Mouse (Mus musculus): ENCODE data around the gene Abt1. TPM values are rescaled to one million over a fixed set of nuclear protein-coding genes. Genes with fewer than 3 reads are reported as not detected.

Gene Abt1
- 10 to 100 TPM; 10.4 to 11.1 TPM for polyA plus RNA-seq (2017; shearing (Covaris generic))

DNA sequence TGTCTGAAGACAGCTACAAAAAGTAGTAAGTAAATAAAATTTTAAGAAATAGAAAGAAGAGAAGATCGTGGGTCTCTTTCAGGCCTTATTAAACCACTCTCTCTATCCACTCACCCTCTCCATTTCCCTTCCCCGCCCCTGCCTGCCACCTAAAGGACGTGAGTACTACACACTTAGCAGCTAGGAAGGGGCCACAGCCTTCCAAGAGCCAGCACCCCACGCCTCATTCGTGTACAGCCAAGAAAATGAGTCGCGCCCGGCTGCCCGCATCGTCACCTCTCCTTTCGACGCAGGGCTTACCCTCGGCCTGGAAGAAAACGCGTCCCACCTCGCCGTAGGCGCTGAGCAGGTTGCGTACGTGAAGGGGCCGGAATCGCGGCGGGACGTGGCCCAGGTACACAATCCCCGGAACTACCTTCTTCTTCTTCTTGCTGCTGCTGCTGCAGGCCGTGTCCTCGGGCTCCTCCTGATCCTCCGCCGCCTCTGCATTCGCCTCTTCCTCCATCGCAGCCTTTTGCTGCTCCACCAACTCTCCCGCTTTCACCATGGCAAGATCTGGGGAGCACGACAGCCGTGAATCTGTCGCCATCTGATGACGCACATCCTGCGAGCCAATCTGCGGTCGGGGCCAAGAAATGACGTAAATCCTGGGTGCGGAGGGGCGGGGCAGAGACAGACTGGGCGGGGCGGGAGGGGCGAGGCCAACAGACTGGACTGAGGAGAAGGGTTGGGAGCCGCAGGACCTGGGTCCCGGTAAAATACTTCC is at the start of gene Abt1:
TSS of gene Abt1 (minus strand) at position 581 of the 766 bp plus-strand sequence.
- peak; percentile 49 for ATAC-seq

- no peak for ATAC-seq
Measured at GRCm38 (mm10) chr13:23466911-23467310, 43.2 kb upstream of the Abt1 start.

- ATAC-seq = no peak
Measured at GRCm38 (mm10) chr13:23466306-23466705, 42.6 kb upstream of the Abt1 start.

GRCm38 (mm10) chr13:23465600-23466109 is 42.0 kb upstream of the Abt1 start, which contains the start of gene Btn1a1:
TSS of gene Btn1a1 (minus strand) at chr13:23465901.
- ATAC-seq = peak; percentile 28

GRCm38 (mm10) chr13:23464841-23465366 is 41.2 kb upstream of the Abt1 start:
- no peak for ATAC-seq

GRCm38 (mm10) chr13:23464224-23464637 is 40.6 kb upstream of the Abt1 start:
- ATAC-seq = peak; percentile 50

GRCm38 (mm10) chr13:23463381-23464223 is 39.9 kb upstream of the Abt1 start:
- no peak for ATAC-seq

DNA sequence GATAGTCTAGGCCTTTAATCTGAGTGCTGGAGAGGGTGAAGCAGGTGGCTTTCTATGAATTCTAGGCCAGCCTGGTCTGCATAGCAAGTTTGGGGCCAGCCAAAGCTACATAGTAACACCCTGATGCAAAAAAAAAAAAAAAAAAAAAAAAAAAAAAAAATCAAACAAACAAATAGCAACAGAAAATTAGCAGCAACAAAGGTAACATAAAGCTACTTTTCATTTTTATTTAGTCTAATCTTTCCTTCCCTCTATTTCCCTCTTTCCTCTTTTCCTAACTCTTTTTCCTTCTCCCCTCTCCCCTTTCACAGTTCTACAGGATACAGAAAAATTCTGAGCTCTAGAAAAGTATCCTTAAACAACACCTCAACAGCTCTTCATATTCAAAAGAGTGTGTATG is 39.0 kb upstream of the Abt1 start:
- ATAC-seq = no peak

DNA sequence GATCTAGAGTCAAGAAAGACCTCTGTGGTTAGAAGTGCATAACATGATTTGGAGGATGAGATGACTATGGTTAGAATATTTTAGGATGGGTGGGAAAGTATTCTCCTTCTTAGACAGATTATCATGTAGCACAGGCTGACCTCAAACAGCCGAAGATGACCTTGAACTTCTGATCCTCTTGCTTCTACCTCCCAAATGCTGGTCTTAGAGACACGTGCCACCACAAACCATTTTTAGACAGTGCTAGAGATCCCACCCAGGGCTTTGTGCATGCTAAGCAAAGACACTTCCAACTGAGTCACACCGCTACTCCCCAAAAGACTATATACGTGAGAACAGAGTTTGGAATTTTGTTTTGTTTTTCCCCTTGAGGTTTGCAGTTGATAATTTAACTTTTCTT is 38.4 kb upstream of the Abt1 start:
- ATAC-seq = no peak

DNA sequence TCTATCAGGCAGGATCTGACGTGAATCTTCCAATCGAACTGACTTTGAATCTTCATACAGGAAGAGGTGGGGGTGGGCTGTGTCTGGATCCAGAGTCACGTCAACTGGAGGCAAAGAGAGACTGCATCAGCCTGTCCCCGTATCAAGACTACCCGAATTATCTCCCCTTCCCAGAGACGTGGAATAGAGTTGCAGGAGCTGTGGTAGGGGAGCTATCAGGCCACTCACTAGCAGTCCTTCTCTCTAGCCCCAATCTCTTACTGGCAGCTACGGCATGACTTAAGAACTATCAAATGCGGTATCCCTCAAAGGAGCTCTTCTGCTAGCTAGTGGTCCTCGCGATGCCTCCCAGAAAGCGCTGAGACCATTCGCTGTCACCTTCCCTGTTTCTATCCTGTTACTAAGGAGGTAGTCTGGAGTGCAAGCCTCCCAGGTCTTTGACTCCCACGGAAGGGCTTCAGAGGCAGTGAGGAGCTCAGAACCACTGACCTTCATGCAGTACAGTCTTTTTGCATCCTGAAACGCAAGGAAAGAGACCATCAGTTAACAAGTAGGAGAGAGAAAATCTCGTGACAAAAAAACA is 35.7 kb upstream of the Abt1 start:
- no peak for ATAC-seq

- peak; percentile 11 for ATAC-seq
Measured at GRCm38 (mm10) chr13:23453926-23454325, 30.3 kb upstream of the Abt1 start.

GRCm38 (mm10) chr13:23453362-23453862 is 29.7 kb upstream of the Abt1 start:
- peak; percentile 65 for ATAC-seq

DNA sequence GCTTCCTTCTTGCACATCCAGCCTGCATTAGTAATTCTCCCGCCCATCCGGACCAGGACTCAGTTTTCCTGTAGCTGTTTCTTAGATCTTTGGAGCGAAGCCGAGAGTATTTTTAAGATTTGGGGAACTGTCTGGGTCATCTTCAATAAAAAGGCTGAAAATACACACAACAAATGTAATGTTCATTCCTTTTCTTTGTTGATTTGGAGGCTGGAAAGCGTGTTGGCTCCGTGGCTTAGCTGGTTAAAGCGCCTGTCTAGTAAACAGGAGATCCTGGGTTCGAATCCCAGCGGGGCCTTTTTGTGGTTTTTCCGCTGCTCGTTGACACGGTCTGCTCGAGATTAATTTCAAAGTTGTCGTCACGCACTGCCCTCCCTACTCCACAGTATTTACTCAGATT is 26.7 kb upstream of the Abt1 start:
- ATAC-seq = no peak

- ATAC-seq = no peak
Measured at GRCm38 (mm10) chr13:23449235-23450095, 25.8 kb upstream of the Abt1 start.

- no peak for ATAC-seq
Measured at GRCm38 (mm10) chr13:23448758-23449157, 25.1 kb upstream of the Abt1 start.

- peak; percentile 38 for ATAC-seq
Measured at GRCm38 (mm10) chr13:23446498-23446952, 22.9 kb upstream of the Abt1 start.

DNA sequence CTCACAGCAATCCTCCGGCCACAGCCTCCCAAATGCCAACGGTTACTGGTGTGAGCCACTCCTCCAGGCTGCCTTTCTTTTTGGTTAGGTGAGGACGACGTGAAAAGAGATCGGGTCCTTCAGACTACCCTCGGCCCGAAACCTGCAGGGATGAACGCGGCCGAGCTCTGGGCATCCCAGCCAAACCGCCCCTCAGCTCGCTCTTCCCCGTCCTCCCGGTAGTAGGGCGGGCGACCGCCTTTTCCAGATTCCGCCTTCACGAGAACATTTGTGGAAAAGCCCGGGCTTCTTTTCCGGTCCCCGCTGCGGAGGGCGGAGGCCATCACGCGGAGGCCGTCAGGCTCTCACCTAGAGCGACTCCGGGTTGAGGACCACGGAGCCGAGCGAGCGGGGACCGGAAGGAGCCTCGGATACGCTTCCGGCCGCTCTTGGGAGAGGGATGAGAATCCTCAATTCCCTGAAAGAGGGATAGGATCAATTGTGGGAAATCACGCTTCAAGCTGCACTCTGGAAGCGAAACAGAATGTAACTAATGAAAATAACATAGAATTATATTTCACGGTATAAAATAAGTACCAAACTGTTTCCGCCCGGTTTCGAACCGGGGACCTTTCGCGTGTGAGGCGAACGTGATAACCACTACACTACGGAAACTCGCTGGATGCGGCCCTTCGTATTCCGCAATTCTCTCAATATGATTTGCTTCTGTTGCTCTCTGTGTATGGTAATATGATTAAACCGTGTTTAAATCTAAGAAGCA is 22.1 kb upstream of the Abt1 start:
- peak; percentile 83 for ATAC-seq

- no peak for ATAC-seq
Measured at GRCm38 (mm10) chr13:23445156-23445555, 21.5 kb upstream of the Abt1 start.

DNA sequence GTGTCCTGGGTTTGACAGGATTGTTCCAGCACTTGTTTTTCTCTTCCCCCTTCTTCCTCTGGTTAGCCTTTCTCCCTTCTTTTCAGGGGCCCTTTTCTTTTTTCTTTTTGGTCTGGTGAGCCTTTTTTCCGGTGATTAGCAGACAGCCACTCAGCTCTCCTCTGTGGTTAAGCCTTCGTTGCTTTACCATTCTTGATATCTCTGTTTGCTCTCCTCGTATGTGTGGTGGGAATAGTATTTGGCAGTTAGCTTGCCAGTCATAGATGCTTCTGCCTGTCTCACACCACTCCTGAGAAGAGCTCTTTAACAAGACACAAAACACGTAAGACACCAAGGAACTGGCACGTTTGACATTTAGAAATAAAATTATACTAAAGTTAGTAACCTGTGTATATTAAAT is 20.8 kb upstream of the Abt1 start:
- ATAC-seq = no peak

GRCm38 (mm10) chr13:23439901-23440300 is 16.2 kb upstream of the Abt1 start:
- ATAC-seq = no peak

- no peak for ATAC-seq
Measured at GRCm38 (mm10) chr13:23438521-23438920, 14.9 kb upstream of the Abt1 start.
